Mouse (Mus musculus): ENCODE measurements around the gene Psmc3.

DNA sequence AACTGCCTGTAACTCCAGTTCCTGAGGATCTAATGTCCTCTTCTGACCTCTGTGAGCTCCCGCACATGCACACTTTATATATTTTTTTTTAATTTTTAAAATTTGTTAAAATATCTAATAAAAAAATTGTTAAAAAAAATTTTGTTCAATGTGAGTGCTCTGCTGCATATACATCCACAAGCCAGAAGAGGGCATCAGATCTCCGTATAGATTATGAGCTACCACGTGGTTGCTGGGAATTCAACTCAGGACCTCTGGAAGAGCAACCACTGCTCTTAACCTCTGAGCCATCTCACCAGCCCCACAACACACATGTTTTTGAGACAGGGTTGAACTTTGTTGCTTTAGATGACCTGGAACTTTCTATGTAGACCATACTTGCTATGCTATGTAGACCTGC, 20.8 kb upstream of the Psmc3 start:
- TF ChIP-seq CTCF (conservative IDR thresholded peaks at IDR 0.05 in 1 of 2, IDR thresholded peaks at IDR 0.05 in 1 of 2; ENCODE audit: low read depth in 2 of 2, low read length in 2 of 2) (peak in 1 of 2 experiments; percentile 58; a peak in 2 of 4 replicates), UBTF (IDR thresholded peaks at IDR 0.05; ENCODE audit: low read depth, low read length) (no peak), JUND (conservative IDR thresholded peaks at IDR 0.05; ENCODE audit: low read depth, low read length) (no peak), MAX (IDR thresholded peaks at IDR 0.05; ENCODE audit: low read length) (peak; percentile 84), NRF1 (IDR thresholded peaks at IDR 0.05; ENCODE audit: low read depth, low read length) (no peak), POLR2AphosphoS2 (IDR thresholded peaks at IDR 0.05; ENCODE audit: low read depth, low read length) (no peak), ZNF384 (IDR thresholded peaks at IDR 0.05; ENCODE audit: low read depth, low read length) (peak; percentile 25; the same call in 1 of the 2 replicates), POLR2A (IDR thresholded peaks at IDR 0.05; ENCODE audit: low read depth, low read length) (no peak), RCOR1 (conservative IDR thresholded peaks at IDR 0.05; ENCODE audit: low read depth, low read length) (no peak), EP300 (IDR thresholded peaks at IDR 0.05; ENCODE audit: low read length) (no peak), USF2 (conservative IDR thresholded peaks at IDR 0.05; ENCODE audit: low read depth, low read length) (no peak), SMC3 (IDR thresholded peaks at IDR 0.05; ENCODE audit: low read depth, low read length) (peak; percentile 21; the same call in 1 of the 2 replicates)

Data from CH12.LX (cell line).